Mouse (Mus musculus) cerebellum, postnatal 14 days (tissue): ENCODE measurements around the gene Abca7.

Experiments used
- DNase-seq, 2 experiments: peaks; one replicate each; pipeline ENCODE4 v3.0.0; 2021; ENCODE audit warnings: mixed read lengths in 2 of 2

Abca7 gene

GRCm38 (mm10) chr10:79976071-79976721 lies 20.1 kb upstream of the Abca7 start:
- no peak for DNase-seq

- DNase-seq = no peak
Measured at GRCm38 (mm10) chr10:79976722-79977107, 19.6 kb upstream of the Abca7 start.

- DNase-seq = no peak
Measured at GRCm38 (mm10) chr10:79977324-79977723, 19.0 kb upstream of the Abca7 start.

- no peak for DNase-seq
Measured at GRCm38 (mm10) chr10:79978061-79978460, 18.2 kb upstream of the Abca7 start.

GRCm38 (mm10) chr10:79979401-79980155 lies 16.7 kb upstream of the Abca7 start:
- no peak for DNase-seq

GRCm38 (mm10) chr10:79983205-79983604 lies 13.1 kb upstream of the Abca7 start:
- DNase-seq = no peak

- peak; percentile 76 to 88 for DNase-seq
Measured at GRCm38 (mm10) chr10:79983670-79984069, 12.6 kb upstream of the Abca7 start.

- DNase-seq = peak; percentile 86 to 90
Measured at GRCm38 (mm10) chr10:79984195-79984816, 12.0 kb upstream of the Abca7 start, which contains the start of gene Tmem259. Gene Tmem259, minus strand, starts transcription at chr10:79984330.

GRCm38 (mm10) chr10:79984871-79985270 lies 11.4 kb upstream of the Abca7 start:
- peak; percentile 95 for DNase-seq

- peak; percentile 81 for DNase-seq
Measured at GRCm38 (mm10) chr10:79985334-79986231, 10.7 kb upstream of the Abca7 start.

- peak; percentile 49 to 64 for DNase-seq
Measured at GRCm38 (mm10) chr10:79986232-79986878, 9.9 kb upstream of the Abca7 start.

GRCm38 (mm10) chr10:79986963-79987362 lies 9.3 kb upstream of the Abca7 start:
- peak; percentile 93 to 98 for DNase-seq

- DNase-seq = no peak
Measured at GRCm38 (mm10) chr10:79987771-79988505, 8.4 kb upstream of the Abca7 start.

GRCm38 (mm10) chr10:79988506-79989271 lies 7.6 kb upstream of the Abca7 start, which contains the start of gene Cnn2:
Gene Cnn2, plus strand, starts transcription at chr10:79988584.
- no peak for DNase-seq

- no peak for DNase-seq
Measured at GRCm38 (mm10) chr10:79989272-79989786, 7.0 kb upstream of the Abca7 start.

GRCm38 (mm10) chr10:79989870-79990269 lies 6.4 kb upstream of the Abca7 start:
- DNase-seq = no peak

- DNase-seq = no peak
Measured at GRCm38 (mm10) chr10:79991099-79991498, 5.2 kb upstream of the Abca7 start.

GRCm38 (mm10) chr10:79991548-79991947 lies 4.7 kb upstream of the Abca7 start:
- DNase-seq = no peak

GRCm38 (mm10) chr10:79994397-79995115 lies 1.7 kb upstream of the Abca7 start:
- no peak for DNase-seq

GRCm38 (mm10) chr10:79995636-79996035 lies 658 bp upstream of the Abca7 start:
- no peak for DNase-seq
